Mouse (Mus musculus) thymus, adult 2 months (tissue): Measurements from ENCODE around the gene Olfr130. TPM values are rescaled to one million over a fixed set of nuclear protein-coding genes. Genes with fewer than 3 reads are reported as not detected.

Experiments
- DNase-seq: peaks from one replicate; pipeline ENCODE4 v3.0.0; 2021
- H3K27ac ChIP-seq: fragments of 200-500 bp; 2 replicates; pipeline ENCODE4 v1.5.1; 2012; ENCODE audit warnings: low read length, control low read depth; ENCODE audit not compliant: control insufficient read depth, insufficient read depth
- H3K27me3 ChIP-seq: fragments of 200-500 bp; 2 replicates; pipeline ENCODE4 v1.6.1; 2012; ENCODE audit warnings: mild to moderate bottlenecking, low read length, moderate library complexity, mixed read lengths; ENCODE audit not compliant: control insufficient read depth, insufficient read depth
- H3K36me3 ChIP-seq: fragments of 200-500 bp; 2 replicates; pipeline ENCODE4 v1.6.1; 2012; ENCODE audit warnings: mild to moderate bottlenecking, low read length, moderate library complexity; ENCODE audit not compliant: control insufficient read depth, insufficient read depth
- H3K4me1 ChIP-seq: fragments of 200-500 bp; replicated peaks from 2 replicates; pipeline ENCODE4 v1.6.1; 2012; ENCODE audit warnings: low read length; ENCODE audit not compliant: control insufficient read depth, insufficient read depth
- H3K4me3 ChIP-seq: fragments of 200-500 bp; 2 replicates; pipeline ENCODE4 v1.5.1; 2012; ENCODE audit warnings: mild to moderate bottlenecking, low read length, control low read depth, moderate library complexity; ENCODE audit not compliant: control insufficient read depth, insufficient read depth
- CTCF ChIP-seq: fragments of 200-500 bp; IDR thresholded peaks from 2 replicates; pipeline ENCODE4 v1.5.1; 2012; ENCODE audit warnings: mild to moderate bottlenecking, control low read depth, low read length, moderate library complexity, borderline replicate concordance; ENCODE audit not compliant: control insufficient read depth, poor library complexity, insufficient read depth; ENCODE audit errors: extremely low read depth
- POLR2A ChIP-seq: fragments of 200-500 bp; IDR thresholded peaks from 2 replicates; pipeline ENCODE4 v1.6.1; 2012; ENCODE audit warnings: mild to moderate bottlenecking, low read length, control low read depth, moderate library complexity; ENCODE audit not compliant: control insufficient read depth, poor library complexity, insufficient read depth; ENCODE audit errors: extremely low read depth
- WGBS: fragments of 180-500 bp; shearing (Covaris S2); methylation state at CpG from one replicate; pipeline ENCODE4 v1.1.7; 2018; 5-methylcytosine and 5-hydroxymethylcytosine counted together
- polyA plus RNA-seq: library from polyadenylated mRNA; depleted of rRNA; stranded (reverse); fragments of >200 nt; gene quantifications from 2 replicates; pipeline ENCODE4 v1.2.3, GENCODE M21; 2012; rRNA removed

Gene Olfr130
- polyA plus RNA-seq = not detected in 2 replicates

- 100% methylated on average over 1 of the region's 1 CpGs for WGBS
- H3K4me1 ChIP-seq = no peaks in the 10 kb centered on the region
- no peaks in the 10 kb centered on the region for H3K27me3 ChIP-seq
- H3K27ac ChIP-seq = no peak within 1 kb of the TSS
- no peaks in the 10 kb centered on the region for H3K36me3 ChIP-seq
- no peak within 1 kb of the TSS for H3K4me3 ChIP-seq
- no peak for DNase-seq
- TF ChIP-seq CTCF = no peak
- no peak for TF ChIP-seq POLR2A
Measured at GRCm38 (mm10) chr17:38063621-38064020, at the start of gene Olfr130. Olfr130 (plus strand) TSS chr17:38063921.

DNA sequence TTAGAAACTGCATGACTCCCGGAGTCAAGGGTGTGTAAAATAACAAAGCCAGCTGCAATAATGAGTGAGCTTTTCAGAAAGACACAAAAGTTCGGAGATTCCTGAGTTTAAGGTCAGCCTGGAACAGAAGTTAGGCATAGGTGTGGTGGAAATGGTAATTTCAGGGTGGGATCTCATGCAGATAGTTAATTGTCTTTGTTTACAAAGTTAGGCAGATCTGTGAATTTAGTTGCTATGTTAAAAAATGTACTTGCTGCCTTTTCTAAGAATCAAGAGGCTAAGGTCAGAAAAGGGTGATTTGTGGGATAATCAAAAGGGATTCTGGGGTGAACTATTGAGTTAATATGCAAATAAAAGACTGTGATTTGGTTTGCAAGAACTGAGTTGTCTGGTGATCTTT, 47.4 kb upstream of the Olfr130 start:
- 85% methylated on average over 2 of the region's 2 CpGs for WGBS
- no peaks in the 10 kb centered on the region for H3K4me1 ChIP-seq
- no peaks in the 10 kb centered on the region for H3K27me3 ChIP-seq
- H3K36me3 ChIP-seq = no peaks in the 10 kb centered on the region
- no peak overlapping the region for H3K27ac ChIP-seq
- DNase-seq = no peak
- H3K4me3 ChIP-seq = no peak overlapping the region
- no peak for TF ChIP-seq CTCF
- TF ChIP-seq POLR2A = no peak

DNA sequence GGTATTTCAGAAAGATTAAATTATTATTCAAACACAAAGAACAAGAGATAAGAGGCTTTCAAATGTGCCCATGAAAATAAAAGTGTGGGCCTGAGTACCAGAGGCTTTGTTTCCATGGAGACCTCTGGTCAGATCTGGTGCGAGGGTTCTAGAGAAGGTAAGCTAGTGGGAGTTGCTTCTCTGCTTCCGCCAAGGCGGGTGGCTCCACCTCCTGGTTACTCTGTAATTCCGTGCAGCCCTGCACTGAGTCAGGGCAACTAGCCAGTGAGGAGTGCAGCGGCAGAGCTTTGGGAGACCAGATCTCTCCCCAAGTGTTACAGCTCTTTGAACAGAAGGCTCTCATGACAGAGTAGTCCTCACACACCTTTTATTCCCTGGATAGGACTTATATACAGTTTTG, 37.4 kb upstream of the Olfr130 start:
- TF ChIP-seq CTCF (no peak), POLR2A (no peak)
- Histone ChIP-seq H3K4me3 (no peak overlapping the region), H3K36me3 (no peaks in the 10 kb centered on the region), H3K4me1 (no peaks in the 10 kb centered on the region), H3K27ac (no peak overlapping the region), H3K27me3 (no peaks in the 10 kb centered on the region)
- WGBS = 47% methylated on average over 5 of the region's 5 CpGs
- DNase-seq = no peak

- no peak for TF ChIP-seq CTCF
- no peak for TF ChIP-seq POLR2A
- Histone ChIP-seq H3K4me1 (no peaks in the 10 kb centered on the region), H3K4me3 (no peak within 1 kb of the TSS), H3K36me3 (no peaks in the 10 kb centered on the region), H3K27ac (no peak within 1 kb of the TSS), H3K27me3 (no peaks in the 10 kb centered on the region)
- DNase-seq = no peak
- WGBS = 85% methylated on average over 1 of the region's 1 CpGs
Measured at GRCm38 (mm10) chr17:38059979-38060378, 3.7 kb upstream of the Olfr130 start, which contains the start of gene Olfr129. Olfr129 (minus strand) TSS chr17:38060079.

DNA sequence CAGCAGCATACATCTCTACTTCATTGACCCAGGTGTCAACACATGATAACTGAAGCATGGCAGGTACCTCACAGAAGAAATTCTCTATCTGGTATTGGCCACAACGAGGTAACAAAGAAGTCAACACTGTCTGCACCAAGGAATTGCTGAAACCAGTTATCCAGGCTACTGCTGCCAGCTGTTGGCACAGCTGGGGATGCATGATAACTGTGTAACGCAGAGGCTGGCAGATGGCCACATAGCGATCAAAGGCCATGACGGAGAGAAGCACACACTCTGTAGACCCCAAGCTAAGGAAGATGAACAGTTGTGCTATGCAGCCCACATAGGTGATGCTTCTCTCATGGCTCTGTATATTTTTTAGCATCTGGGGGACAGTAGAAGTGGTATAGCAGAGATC, 18.6 kb downstream of the Olfr130 start:
- Histone ChIP-seq H3K36me3 (no peaks in the 10 kb centered on the region), H3K27me3 (no peaks in the 10 kb centered on the region), H3K27ac (no peak overlapping the region), H3K4me3 (no peak overlapping the region), H3K4me1 (no peaks in the 10 kb centered on the region)
- no peak for TF ChIP-seq CTCF
- 85% methylated on average over 4 of the region's 4 CpGs for WGBS
- no peak for DNase-seq

GRCm38 (mm10) chr17:38088593-38088992, 24.9 kb downstream of the Olfr130 start, which contains the start of gene Olfr131:
Olfr131 (minus strand) TSS chr17:38088693.
- H3K27ac ChIP-seq = no peak within 1 kb of the TSS
- TF ChIP-seq CTCF = no peak
- no peak for TF ChIP-seq POLR2A
- no peak within 1 kb of the TSS for H3K4me3 ChIP-seq
- no peaks in the 10 kb centered on the region for H3K36me3 ChIP-seq
- H3K4me1 ChIP-seq = no peaks in the 10 kb centered on the region
- no peak for DNase-seq
- H3K27me3 ChIP-seq = no peaks in the 10 kb centered on the region

Other genes with a start within 250 kb of the Olfr130 start
- not detected in 2 replicates for gene Olfr125, start 231.0 kb upstream of the Olfr130 start, polyA plus RNA-seq
- not detected in 2 replicates for gene Olfr126, start 216.4 kb upstream of the Olfr130 start, polyA plus RNA-seq
- 0.09 TPM in 1 of 2 replicates, not detected in the other for gene Olfr127, start 163.5 kb upstream of the Olfr130 start, polyA plus RNA-seq
- not detected in 2 replicates for gene Olfr128, start 143.4 kb upstream of the Olfr130 start, polyA plus RNA-seq
- not detected in 2 replicates for gene Olfr761, start 110.8 kb upstream of the Olfr130 start, polyA plus RNA-seq
- gene Olfr129, start 3.8 kb upstream of the Olfr130 start, polyA plus RNA-seq = 0.03 TPM in 1 of 2 replicates, not detected in the other
- gene Olfr131, start 24.8 kb downstream of the Olfr130 start, polyA plus RNA-seq = not detected in 2 replicates
- not detected in 2 replicates for gene Olfr132, start 70.6 kb downstream of the Olfr130 start, polyA plus RNA-seq
- gene Olfr133, start 81.4 kb downstream of the Olfr130 start, polyA plus RNA-seq = not detected in 2 replicates
- not detected in 2 replicates for gene Olfr134, start 107.5 kb downstream of the Olfr130 start, polyA plus RNA-seq
- gene Olfr135, start 140.4 kb downstream of the Olfr130 start, polyA plus RNA-seq = not detected in 2 replicates
- not detected in 2 replicates for gene Olfr138, start 197.1 kb downstream of the Olfr130 start, polyA plus RNA-seq
- gene Olfr137, start 243.6 kb downstream of the Olfr130 start, polyA plus RNA-seq = not detected in 2 replicates